Mouse (Mus musculus) liver, adult 2 months (tissue): ENCODE results near the gene Zcchc10. TPM values are rescaled to one million over a fixed set of nuclear protein-coding genes. Genes with fewer than 3 reads are reported as not detected.
A peak's percentile ranks its signal among the peaks of the same experiment; 100 is the strongest.
"Not testable (repeated sequence)": the region's sequence is repeated elsewhere in the genome, so short reads cannot be mapped to it uniquely, and the experiment has no call there.

Source experiments
- DNase-seq: peaks from one replicate; pipeline ENCODE4 v3.0.0-alpha.2; 2011; ENCODE audit warnings: low read depth, low spot score; ENCODE audit errors: extremely low read depth
- H3K27ac ChIP-seq: fragments of 200-500 bp; replicated peaks from 2 replicates; pipeline ENCODE4 v1.5.1; 2012; ENCODE audit warnings: low read depth, mild to moderate bottlenecking, control low read depth, inconsistent platforms, low read length; ENCODE audit not compliant: insufficient read depth
- H3K27me3 ChIP-seq: fragments of 200-500 bp; 2 replicates; pipeline ENCODE4 v1.6.1; 2012; ENCODE audit warnings: mild to moderate bottlenecking, moderate library complexity, low read length, inconsistent platforms; ENCODE audit not compliant: control insufficient read depth, insufficient read depth
- H3K36me3 ChIP-seq: fragments of 200-500 bp; 2 replicates; pipeline ENCODE4 v1.6.1; 2012; ENCODE audit warnings: low read length, inconsistent platforms; ENCODE audit not compliant: control insufficient read depth, insufficient read depth
- H3K4me1 ChIP-seq: fragments of 200-500 bp; 2 replicates; pipeline ENCODE4 v1.6.1; 2011; ENCODE audit warnings: low read length; ENCODE audit not compliant: control insufficient read depth, insufficient read depth
- H3K4me3 ChIP-seq: fragments of 200-500 bp; 2 replicates; pipeline ENCODE4 v1.5.1; 2011; ENCODE audit warnings: low read depth, mild to moderate bottlenecking, control low read depth, low read length, moderate library complexity; ENCODE audit not compliant: insufficient read depth
- H3K79me2 ChIP-seq: fragments of 200-500 bp; 2 replicates; pipeline ENCODE4 v1.6.1; 2012; ENCODE audit warnings: inconsistent platforms, mild to moderate bottlenecking, low read length, moderate library complexity; ENCODE audit not compliant: control insufficient read depth, insufficient read depth
- H3K9ac ChIP-seq: fragments of 200-500 bp; 2 replicates; pipeline ENCODE4 v1.6.1; 2012; ENCODE audit warnings: low read depth, mild to moderate bottlenecking, control low read depth, inconsistent platforms, low read length
- CTCF ChIP-seq: fragments of 200-500 bp; IDR thresholded peaks from 2 replicates; pipeline ENCODE4 v1.5.1; 2011; ENCODE audit warnings: low read depth, low read length, control low read depth
- POLR2A ChIP-seq: fragments of 200-500 bp; IDR thresholded peaks from 2 replicates; pipeline ENCODE4 v1.6.1; 2011; ENCODE audit warnings: low read length, control low read depth; ENCODE audit not compliant: insufficient read depth; ENCODE audit errors: extremely low read depth
- WGBS: fragments of 180-500 bp; shearing (Covaris S2); methylation state at CpG from one replicate; pipeline ENCODE4 v1.1.7; 2018; 5-methylcytosine and 5-hydroxymethylcytosine counted together
- polyA plus RNA-seq: library from polyadenylated mRNA; depleted of rRNA; stranded (reverse); fragments of >200 nt; gene quantifications from 2 replicates; pipeline ENCODE4 v1.2.3, GENCODE M21; 2012
- total RNA-seq: library from RNA; depleted of rRNA; stranded (reverse); fragments of >200 nt; gene quantifications from 2 replicates; pipeline ENCODE4 v1.2.3, GENCODE M21; 2014

Zcchc10 gene
- total and polyA plus RNA-seq, 2 experiments, result 0.37 to 1.8 TPM

GRCm38 (mm10) chr11:53308884-53309310 lies 15.6 kb upstream of the Zcchc10 start:
- Histone ChIP-seq H3K4me3 (no peak overlapping the region), H3K9ac (peak overlapping the region; percentile 44), H3K27ac (peak overlapping the region; percentile 93), H3K27me3 (no peaks in the 10 kb centered on the region), H3K79me2 (no peaks in the 10 kb centered on the region), H3K4me1 (peaks cover 17% of the 10 kb centered on the region), H3K36me3 (no peaks in the 10 kb centered on the region)
- WGBS, result 6% methylated on average over 2 of the region's 2 CpGs
- TF ChIP-seq CTCF (no peak), POLR2A (no peak)
- DNase-seq, result peak; percentile 99

DNA sequence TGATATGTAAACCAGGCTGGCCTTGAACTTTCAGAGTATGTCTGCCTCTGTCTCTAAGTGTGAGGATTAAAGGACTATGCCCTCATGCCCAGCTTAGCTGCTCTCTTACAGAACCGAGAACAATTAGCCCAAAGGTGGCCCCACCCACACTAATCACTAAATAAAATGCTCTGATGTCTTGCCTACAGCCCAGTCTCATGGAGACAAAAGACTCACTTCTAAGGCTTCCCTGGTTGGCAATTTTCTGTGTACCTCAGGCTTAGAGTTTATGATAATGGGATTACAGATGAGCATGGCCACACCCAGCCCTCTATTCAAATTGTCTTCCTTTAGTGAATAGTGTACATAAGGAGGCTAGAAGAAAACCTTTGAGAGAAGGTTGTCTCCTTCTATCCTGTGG lies 13.1 kb upstream of the Zcchc10 start:
- 74% methylated on average over 1 of the region's 1 CpGs for WGBS
- TF ChIP-seq POLR2A, result no peak
- TF ChIP-seq CTCF, result no peak
- Histone ChIP-seq H3K4me3 (no peak overlapping the region), H3K27me3 (no peaks in the 10 kb centered on the region), H3K27ac (no peak overlapping the region), H3K79me2 (no peaks in the 10 kb centered on the region), H3K9ac (no peak overlapping the region), H3K4me1 (peaks cover 20% of the 10 kb centered on the region), H3K36me3 (no peaks in the 10 kb centered on the region)
- DNase-seq, result no peak

DNA sequence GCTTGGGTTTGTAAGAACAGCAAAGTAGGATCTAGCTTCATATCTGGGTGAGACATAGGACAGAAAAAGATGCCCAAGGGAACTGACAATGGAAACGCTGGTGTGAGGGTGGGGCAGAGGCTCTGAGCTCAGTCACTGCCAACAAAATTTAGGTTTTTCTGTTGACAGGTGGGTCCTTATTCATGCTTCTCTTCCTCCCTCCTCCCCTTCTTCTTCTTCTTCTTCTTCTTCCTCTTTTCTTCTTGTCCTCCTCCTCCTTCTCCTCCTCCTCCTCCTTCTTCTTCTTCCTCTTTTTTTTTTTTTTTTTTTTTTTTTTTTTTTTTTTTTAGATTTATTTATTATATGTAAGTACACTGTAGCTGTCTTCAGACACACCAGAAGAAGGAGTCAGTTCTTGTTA lies 11.7 kb upstream of the Zcchc10 start:
- 86% methylated on average over 1 of the region's 1 CpGs for WGBS

DNA sequence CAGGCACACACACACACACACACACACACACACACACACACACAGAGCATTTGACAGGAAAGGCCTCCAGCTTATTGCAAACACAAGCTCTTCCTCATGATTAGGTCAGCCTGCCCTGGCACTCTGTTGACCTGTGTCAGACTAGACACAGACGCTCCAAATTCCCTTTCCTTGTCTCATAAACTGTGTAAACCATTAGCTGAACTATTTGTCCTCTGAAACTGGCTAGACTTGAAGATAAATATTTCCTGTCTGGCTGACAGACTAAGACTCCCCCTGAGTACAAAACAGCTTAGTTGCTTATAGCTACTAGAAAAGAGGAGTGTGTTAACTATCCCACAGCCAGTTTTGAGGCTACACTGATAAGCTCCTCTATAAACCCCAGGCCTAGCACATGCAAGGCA lies 9.7 kb upstream of the Zcchc10 start:
- 5% methylated on average over 1 of the region's 1 CpGs for WGBS
- Histone ChIP-seq H3K9ac (no peak overlapping the region), H3K27me3 (no peaks in the 10 kb centered on the region), H3K4me3 (no peak overlapping the region), H3K27ac (0 out of 2 replicates have a peak overlapping the region, but pooled peaks have one; percentile 29), H3K4me1 (peaks cover 4% of the 10 kb centered on the region; the same call in 1 of the 2 replicates), H3K36me3 (no peaks in the 10 kb centered on the region), H3K79me2 (no peaks in the 10 kb centered on the region)
- TF ChIP-seq POLR2A (no peak), CTCF (no peak)
- DNase-seq, result peak; percentile 71

More for the DNA sequence above, 11.7 kb upstream of the Zcchc10 start:
- not testable (repeated sequence) for H3K27ac ChIP-seq, H3K36me3 ChIP-seq, DNase-seq, H3K79me2 ChIP-seq, H3K4me3 ChIP-seq, H3K9ac ChIP-seq, H3K27me3 ChIP-seq
- H3K4me1 ChIP-seq, result peaks cover 14% of the 10 kb centered on the region

DNA sequence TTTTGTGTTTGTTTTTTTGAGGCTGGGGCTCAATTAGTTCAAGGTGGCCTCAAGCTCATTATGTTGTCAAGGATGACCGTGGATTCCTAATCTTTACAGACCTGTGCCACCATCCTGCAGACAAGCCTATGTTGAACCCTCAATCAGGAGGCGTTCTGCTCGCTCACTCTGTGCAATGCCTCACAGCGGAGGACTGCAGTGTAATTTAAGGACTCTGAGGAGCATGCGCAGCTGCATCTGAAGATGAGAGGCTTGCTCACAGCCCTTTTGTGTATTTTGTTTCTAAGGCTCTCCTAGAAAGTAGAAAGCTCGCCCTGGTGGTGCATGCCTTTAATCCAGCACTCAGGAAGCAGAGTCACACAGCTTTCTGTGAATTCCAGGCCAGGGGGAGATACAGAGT lies 7.5 kb upstream of the Zcchc10 start:
- TF ChIP-seq POLR2A (no peak), CTCF (no peak)
- no peaks in the 10 kb centered on the region for H3K79me2 ChIP-seq
- no peak overlapping the region for H3K9ac ChIP-seq
- no peaks in the 10 kb centered on the region for H3K36me3 ChIP-seq
- peaks cover 4% of the 10 kb centered on the region; the same call in 1 of the 2 replicates for H3K4me1 ChIP-seq
- DNase-seq, result no peak
- no peaks in the 10 kb centered on the region for H3K27me3 ChIP-seq
- WGBS, result 86% methylated on average over 6 of the region's 6 CpGs
- H3K27ac ChIP-seq, result no peak overlapping the region
- no peak overlapping the region for H3K4me3 ChIP-seq

- DNase-seq, result no peak
- H3K27me3 ChIP-seq, result no peaks in the 10 kb centered on the region
- TF ChIP-seq CTCF (no peak), POLR2A (no peak)
Observed at GRCm38 (mm10) chr11:53318041-53318440, 6.4 kb upstream of the Zcchc10 start.

DNA sequence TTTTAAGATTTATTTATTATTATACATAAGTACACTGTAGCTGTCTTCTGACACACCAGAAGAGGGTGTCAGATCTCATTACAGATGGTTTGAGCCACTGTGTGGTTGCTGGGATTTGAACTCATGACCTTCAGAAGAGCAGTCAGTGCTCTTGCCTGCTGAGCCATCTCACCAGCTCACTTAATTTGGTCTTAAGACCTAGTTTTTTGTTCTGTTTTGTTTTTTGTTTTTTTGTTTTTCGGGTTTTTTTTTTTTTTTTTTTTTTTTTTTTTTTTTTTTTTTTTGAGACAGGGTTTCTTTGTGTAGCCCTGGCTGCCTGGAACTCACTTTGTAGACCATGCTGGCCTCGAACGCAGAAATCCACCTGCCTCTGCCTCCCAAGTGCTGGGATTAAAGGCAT lies 5.9 kb upstream of the Zcchc10 start:
- not testable (repeated sequence) for H3K4me1 ChIP-seq, H3K27ac ChIP-seq, H3K27me3 ChIP-seq, H3K79me2 ChIP-seq, DNase-seq, H3K9ac ChIP-seq, H3K36me3 ChIP-seq, H3K4me3 ChIP-seq
- WGBS, result 86% methylated on average over 3 of the region's 3 CpGs

More at GRCm38 (mm10) chr11:53318041-53318440, 6.4 kb upstream of the Zcchc10 start:
- WGBS, result 92% methylated on average over 7 of the region's 7 CpGs
- Histone ChIP-seq H3K4me1 (peaks cover 4% of the 10 kb centered on the region; the same call in 1 of the 2 replicates), H3K27ac (no peak overlapping the region), H3K9ac (no peak overlapping the region), H3K4me3 (no peak overlapping the region), H3K36me3 (no peaks in the 10 kb centered on the region), H3K79me2 (no peaks in the 10 kb centered on the region)

- H3K4me1 ChIP-seq, H3K27me3 ChIP-seq, H3K36me3 ChIP-seq, H3K9ac ChIP-seq, H3K79me2 ChIP-seq, H3K4me3 ChIP-seq, H3K27ac ChIP-seq, DNase-seq: not testable (repeated sequence)
- WGBS, result 94% methylated on average over 13 of the region's 13 CpGs
Observed at GRCm38 (mm10) chr11:53319867-53320266, 4.6 kb upstream of the Zcchc10 start.
